Mouse (Mus musculus) kidney, embryonic 15.5 days (tissue): ENCODE measurements around the gene Pglyrp3. TPM values are rescaled to one million over a fixed set of nuclear protein-coding genes. Genes with fewer than 3 reads are reported as not detected.
"Not testable (repeated sequence)": the region's sequence is repeated elsewhere in the genome, so short reads cannot be mapped to it uniquely, and the experiment has no call there.

ENCODE experiments used
- ATAC-seq: fragments of 200-750 bp; cut with Nextera tagmentation; replicated peaks from 2 replicates; pipeline ENCODE4 v1.8.0; 2017; ENCODE audit warnings: moderate TSS enrichment; ENCODE audit not compliant: low FRiP score
- H3K27ac ChIP-seq: fragments of 300-500 bp; sonication (generic); 2 replicates; pipeline ENCODE4 v1.5.1; 2015; ENCODE audit warnings: mild to moderate bottlenecking, inconsistent platforms
- H3K27me3 ChIP-seq: fragments of 300-500 bp; sonication (generic); 2 replicates; pipeline ENCODE4 v1.6.1; 2015; ENCODE audit warnings: inconsistent platforms
- H3K36me3 ChIP-seq: fragments of 300-500 bp; sonication (generic); 2 replicates; pipeline ENCODE4 v1.6.1; 2015; ENCODE audit warnings: inconsistent platforms
- H3K4me1 ChIP-seq: fragments of 300-500 bp; sonication (generic); 2 replicates; pipeline ENCODE4 v1.6.1; 2015; ENCODE audit warnings: inconsistent platforms
- H3K4me2 ChIP-seq: fragments of 300-500 bp; sonication (generic); 2 replicates; pipeline ENCODE4 v1.6.1; 2015; ENCODE audit warnings: moderate library complexity, mild to moderate bottlenecking, inconsistent platforms
- H3K4me3 ChIP-seq: fragments of 300-500 bp; sonication (generic); replicated peaks from 2 replicates; pipeline ENCODE4 v1.5.1; 2015; ENCODE audit warnings: mild to moderate bottlenecking, inconsistent platforms
- H3K9ac ChIP-seq: fragments of 300-500 bp; sonication (generic); 2 replicates; pipeline ENCODE4 v1.6.1; 2015; ENCODE audit warnings: mild to moderate bottlenecking, inconsistent platforms
- H3K9me3 ChIP-seq: fragments of 300-500 bp; sonication (generic); replicated peaks from 2 replicates; pipeline ENCODE4 v1.6.1; 2016; ENCODE audit warnings: inconsistent platforms
- WGBS: fragments of 180-500 bp; shearing (Covaris S2); methylation state at CpG from one replicate; pipeline ENCODE4 v1.1.7; 2015; ENCODE audit warnings: mixed read lengths; 5-methylcytosine and 5-hydroxymethylcytosine counted together
- microRNA-seq: library from miRNA; unstranded; fragments of <30 nt; microRNA quantifications from one replicate; pipeline ENCODE4, GENCODE M21; 2016
- polyA plus RNA-seq: library from polyadenylated mRNA; unstranded; fragments of >200 nt; fragmentation: Nextera tagmentation; extraction: Ambion mirVana; gene quantifications from 2 replicates; pipeline ENCODE4 v1.2.1, GENCODE M21; 2015

Pglyrp3 gene
- polyA plus RNA-seq: not detected in 2 replicates

DNA sequence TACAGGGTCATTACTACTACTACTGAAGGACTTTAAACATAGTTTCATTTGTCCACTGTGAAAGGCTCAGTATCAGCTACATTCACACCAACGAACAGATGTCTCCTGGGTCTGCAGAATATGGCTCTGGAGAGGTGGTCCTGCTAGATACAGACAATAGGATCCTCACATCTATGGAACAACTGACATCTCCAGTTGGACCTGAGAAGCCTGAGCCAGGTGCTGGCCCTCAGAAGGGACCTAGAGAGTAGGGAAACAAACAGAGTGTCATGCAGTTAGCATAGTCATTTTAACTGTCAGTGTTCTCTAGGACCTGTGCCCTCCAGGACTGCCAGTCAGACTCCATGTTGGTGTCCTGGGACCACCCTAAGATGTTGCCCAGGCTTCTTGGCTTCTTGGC lies at the start of gene Pglyrp3:
Pglyrp3 (plus strand) TSS at position 301 of the 400 bp plus-strand sequence.
- Histone ChIP-seq H3K36me3 (no peaks in the 10 kb centered on the region), H3K27me3 (no peaks in the 10 kb centered on the region), H3K4me3 (no peak within 1 kb of the TSS), H3K9ac (no peak within 1 kb of the TSS), H3K4me2 (no peak within 1 kb of the TSS), H3K27ac (no peak within 1 kb of the TSS), H3K4me1 (no peaks in the 10 kb centered on the region), H3K9me3 (no peaks in the 10 kb centered on the region)
- 83% methylated on average over 1 of the region's 1 CpGs for WGBS
- no peak for ATAC-seq

DNA sequence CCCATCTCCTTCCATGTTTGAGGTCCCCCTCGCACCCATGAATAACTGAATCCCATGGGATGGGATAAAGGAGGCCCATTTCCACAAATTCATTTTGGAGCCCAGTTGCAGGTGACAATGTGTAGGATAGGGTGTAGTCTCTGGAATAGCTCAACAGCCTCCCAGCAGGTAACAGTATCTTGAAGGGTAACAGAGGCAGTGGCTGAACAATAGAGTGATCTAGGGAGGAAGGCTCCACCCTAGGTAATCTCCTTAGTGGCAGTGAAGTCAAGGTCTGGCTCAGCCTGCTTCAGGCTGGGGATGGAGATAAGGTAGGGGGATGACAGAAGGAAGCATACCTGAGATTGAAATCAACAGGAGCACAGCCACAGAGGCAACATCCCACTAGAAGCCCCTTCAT lies 3.4 kb upstream of the Pglyrp3 start:
- Histone ChIP-seq H3K9me3 (no peaks in the 10 kb centered on the region), H3K36me3 (no peaks in the 10 kb centered on the region), H3K9ac (no peak overlapping the region), H3K27me3 (no peaks in the 10 kb centered on the region), H3K4me3 (no peak overlapping the region), H3K4me1 (no peaks in the 10 kb centered on the region), H3K4me2 (no peak overlapping the region), H3K27ac (no peak overlapping the region)
- no peak for ATAC-seq
- 76% methylated on average over 1 of the region's 1 CpGs for WGBS

GRCm38 (mm10) chr3:92024541-92024940 lies 10.2 kb downstream of the Pglyrp3 start:
- not testable (repeated sequence) for H3K27me3 ChIP-seq, H3K27ac ChIP-seq, H3K9ac ChIP-seq, H3K36me3 ChIP-seq, H3K4me1 ChIP-seq, H3K4me3 ChIP-seq, H3K9me3 ChIP-seq, ATAC-seq
- peak overlapping the region; percentile 29; the same call in 1 of the 2 replicates for H3K4me2 ChIP-seq
- WGBS: 64% methylated on average over 24 of the region's 24 CpGs

- Histone ChIP-seq H3K4me1 (no peaks in the 10 kb centered on the region), H3K36me3 (no peaks in the 10 kb centered on the region), H3K9me3 (no peaks in the 10 kb centered on the region), H3K9ac (no peak overlapping the region), H3K4me3 (no peak overlapping the region), H3K4me2 (no peak overlapping the region), H3K27me3 (no peaks in the 10 kb centered on the region), H3K27ac (no peak overlapping the region)
- ATAC-seq: no peak
- 58% methylated on average over 2 of the region's 2 CpGs for WGBS
These were observed 18.8 kb downstream of the Pglyrp3 start for GRCm38 (mm10) chr3:92033203-92033602.

DNA sequence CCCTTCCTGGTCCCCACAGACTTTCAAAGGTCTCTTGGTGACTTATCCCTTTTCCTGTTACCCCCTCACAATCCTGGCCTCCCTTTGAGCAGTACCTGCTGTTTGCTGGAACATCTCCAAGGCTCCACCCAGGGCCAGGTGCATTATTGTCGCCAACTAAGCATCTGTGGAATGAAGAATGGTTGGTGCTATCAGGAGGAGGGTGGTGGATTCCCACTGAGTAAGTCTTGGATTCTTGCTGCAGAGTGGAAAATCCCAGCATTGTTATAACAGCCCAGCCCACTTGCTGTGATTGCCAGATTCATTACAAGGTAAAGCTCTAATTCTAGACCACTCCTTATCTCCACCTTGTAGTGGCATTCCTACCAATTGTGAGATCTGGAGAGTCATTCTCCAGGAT lies 19.5 kb downstream of the Pglyrp3 start:
- Histone ChIP-seq H3K4me1 (no peaks in the 10 kb centered on the region), H3K4me3 (no peak overlapping the region), H3K9ac (no peak overlapping the region), H3K36me3 (no peaks in the 10 kb centered on the region), H3K4me2 (no peak overlapping the region), H3K27ac (no peak overlapping the region), H3K27me3 (no peaks in the 10 kb centered on the region), H3K9me3 (no peaks in the 10 kb centered on the region)
- 65% methylated on average over 1 of the region's 1 CpGs for WGBS
- no peak for ATAC-seq

DNA sequence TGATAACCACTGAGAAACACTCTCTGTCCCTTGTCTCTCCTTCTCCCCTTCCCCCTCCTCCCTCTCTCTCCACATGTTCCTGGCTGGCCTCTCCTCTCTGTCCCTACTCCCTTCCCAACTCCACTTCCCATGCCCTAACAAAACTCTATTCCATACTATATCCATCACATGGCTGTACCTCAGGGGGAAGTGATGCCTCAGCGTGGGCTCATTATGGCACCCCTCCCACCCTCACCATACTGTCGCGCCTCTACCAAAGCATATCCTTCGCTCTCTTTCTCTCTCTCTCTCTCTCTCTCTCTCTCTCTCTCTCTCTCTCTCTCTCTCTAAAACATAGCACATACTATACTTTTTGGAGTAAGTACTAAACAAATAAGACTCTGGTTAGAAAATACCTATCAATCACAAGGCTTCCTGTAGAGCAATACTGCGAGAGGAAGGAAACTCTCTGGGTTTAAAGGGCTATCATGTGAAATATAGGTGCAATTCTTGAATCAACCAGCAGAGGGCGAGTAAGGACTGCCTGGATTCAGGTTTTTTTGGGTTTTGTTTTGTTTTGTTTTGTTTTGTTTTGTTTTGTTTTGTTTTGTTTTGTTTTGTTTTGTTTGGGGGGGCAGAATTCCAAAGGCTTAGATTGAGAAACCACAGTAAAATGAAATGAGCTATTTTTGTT lies 36.1 kb downstream of the Pglyrp3 start:
- 49% methylated on average over 6 of the region's 6 CpGs for WGBS
- Histone ChIP-seq H3K4me2 (no peak overlapping the region), H3K9me3 (no peaks in the 10 kb centered on the region), H3K27me3 (no peaks in the 10 kb centered on the region), H3K9ac (no peak overlapping the region), H3K36me3 (no peaks in the 10 kb centered on the region), H3K4me3 (no peak overlapping the region), H3K27ac (no peak overlapping the region), H3K4me1 (no peaks in the 10 kb centered on the region)
- no peak for ATAC-seq

- H3K9ac ChIP-seq: peak overlapping the region; percentile 59
- peak overlapping the region; percentile 98 for H3K4me2 ChIP-seq
- no peaks in the 10 kb centered on the region for H3K36me3 ChIP-seq
- peak overlapping the region; percentile 61 for H3K4me3 ChIP-seq
- H3K9me3 ChIP-seq: no peaks in the 10 kb centered on the region
- peak; percentile 88 for ATAC-seq
- H3K27me3 ChIP-seq: peaks cover 25% of the 10 kb centered on the region
- WGBS: under 1% methylated on average over 80 of the region's 82 CpGs
- H3K4me1 ChIP-seq: peaks cover 7% of the 10 kb centered on the region; the same call in 1 of the 2 replicates
- H3K27ac ChIP-seq: peak overlapping the region; percentile 72
These were observed 66.3 kb downstream of the Pglyrp3 start for GRCm38 (mm10) chr3:92080462-92081284.

Small RNA genes lying within 50 kb of the gene (microRNA-seq; reads per million reads assigned to microRNA genes)
- not detected for gene Gm23697
- gene Gm25145: not detected

Other genes with a start within 250 kb of the Pglyrp3 start
- gene Lor, start 68.6 kb downstream of the Pglyrp3 start, polyA plus RNA-seq: 0.97 and 4.2 TPM in 2 replicates
- not detected in 2 replicates for gene Prr9, start 109.4 kb downstream of the Pglyrp3 start, polyA plus RNA-seq
- gene Lelp1, start 128.2 kb downstream of the Pglyrp3 start, polyA plus RNA-seq: not detected in 2 replicates
- gene Sprr2a1, start 201.2 kb downstream of the Pglyrp3 start, polyA plus RNA-seq: not detected in 2 replicates
- gene Sprr2a2, start 201.3 kb downstream of the Pglyrp3 start, polyA plus RNA-seq: 2.6 and 6.3 TPM in 2 replicates